Mouse (Mus musculus) heart, postnatal 0 days (tissue): ENCODE measurements around the gene Fntb. TPM values are rescaled to one million over a fixed set of nuclear protein-coding genes. Genes with fewer than 3 reads are reported as not detected.

Source experiments
- ATAC-seq: fragments of 200-750 bp; cut with Nextera tagmentation; 2 replicates; pipeline ENCODE4 v1.8.0; 2017; ENCODE audit warnings: low read depth, moderate number of reproducible peaks, moderate library complexity; ENCODE audit not compliant: insufficient read depth
- DNase-seq: peaks from one replicate; pipeline ENCODE4 v3.0.0-alpha.2; 2016; ENCODE audit warnings: low spot score
- H3K27ac ChIP-seq: fragments of 300-500 bp; sonication (generic); 2 replicates; pipeline ENCODE4 v1.5.1; 2014; ENCODE audit warnings: low read depth, mild to moderate bottlenecking
- H3K27me3 ChIP-seq: fragments of 300-500 bp; sonication (generic); 2 replicates; pipeline ENCODE4 v1.6.1; 2014; ENCODE audit warnings: low read length, mixed read lengths; ENCODE audit not compliant: control insufficient read depth, insufficient read depth
- H3K36me3 ChIP-seq: fragments of 300-500 bp; sonication (generic); replicated peaks from 2 replicates; pipeline ENCODE4 v1.6.1; 2014; ENCODE audit warnings: low read length, mixed read lengths; ENCODE audit not compliant: control insufficient read depth, insufficient read depth
- H3K4me1 ChIP-seq: fragments of 300-500 bp; sonication (generic); 2 replicates; pipeline ENCODE4 v1.6.1; 2014; ENCODE audit warnings: antibody characterized with exemption; ENCODE audit not compliant: control insufficient read depth, insufficient read depth
- H3K4me2 ChIP-seq: fragments of 300-500 bp; sonication (generic); 2 replicates; pipeline ENCODE4 v1.6.1; 2014; ENCODE audit warnings: low read depth, mild to moderate bottlenecking, low read length, moderate library complexity
- H3K4me3 ChIP-seq: fragments of 300-500 bp; sonication (generic); 2 replicates; pipeline ENCODE4 v1.5.1; 2014; ENCODE audit warnings: low read depth, low read length
- H3K9ac ChIP-seq: fragments of 300-500 bp; sonication (generic); replicated peaks from 2 replicates; pipeline ENCODE4 v1.6.1; 2014; ENCODE audit warnings: low read depth, low read length, mixed read lengths
- H3K9me3 ChIP-seq: fragments of 300-500 bp; sonication (generic); replicated peaks from 2 replicates; pipeline ENCODE4 v1.6.1; 2016; ENCODE audit warnings: low read length; ENCODE audit not compliant: control insufficient read depth
- CTCF ChIP-seq: IDR thresholded peaks from 2 replicates; pipeline ENCODE4 v1.5.1; 2016; ENCODE audit warnings: antibody characterized with exemption, control low read depth, low read depth
- EP300 ChIP-seq: IDR thresholded peaks from 2 replicates; pipeline ENCODE4 v1.6.1; 2016; ENCODE audit warnings: antibody characterized with exemption, low read depth
- WGBS: fragments of 180-500 bp; shearing (Covaris S2); extraction: QIAGEN DNeasy Blood & Tissue Kit; methylation state at CpG from one replicate; pipeline ENCODE4 v1.1.7; 2014; 5-methylcytosine and 5-hydroxymethylcytosine counted together
- polyA plus RNA-seq: library from polyadenylated mRNA; unstranded; fragments of >200 nt; fragmentation: Nextera tagmentation; extraction: Ambion mirVana; gene quantifications from 2 replicates; pipeline ENCODE4 v1.2.1, GENCODE M21; 2015
- total RNA-seq: library from RNA; depleted of rRNA; stranded (reverse); fragments of >200 nt; gene quantifications from 2 replicates; pipeline ENCODE4 v1.2.3, GENCODE M21; 2014; ENCODE audit warnings: low replicate concordance

Fntb gene
- total and polyA plus RNA-seq, 2 experiments from 2014 or later = 13.0 to 20.0 TPM

DNA sequence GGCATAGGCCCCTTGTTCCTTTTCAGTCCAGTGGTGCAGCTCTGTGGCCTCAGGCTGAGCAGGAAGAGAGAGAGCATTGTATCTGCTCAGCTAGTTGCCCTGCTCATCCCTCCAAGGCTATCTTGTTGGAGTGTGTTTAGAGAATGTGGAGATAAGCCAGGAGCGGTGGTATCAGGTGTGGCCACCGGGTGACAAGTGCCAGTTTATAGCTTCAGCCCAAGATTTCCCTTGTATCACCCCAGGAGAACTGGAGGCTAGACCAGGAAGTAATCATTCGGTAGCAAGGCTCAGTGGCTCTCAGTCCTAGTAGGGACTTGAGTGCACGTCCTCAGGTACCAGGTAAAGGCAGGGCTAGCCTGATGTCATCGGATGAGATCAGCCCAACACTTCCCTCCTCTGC is 143.8 kb downstream of the Fntb start:
- WGBS = 51% methylated on average over 5 of the region's 5 CpGs
- DNase-seq (no peak), ATAC-seq (no peak)
- Histone ChIP-seq H3K4me3 (no peak overlapping the region), H3K4me1 (no peaks in the 10 kb centered on the region), H3K4me2 (no peak overlapping the region), H3K9me3 (no peaks in the 10 kb centered on the region), H3K27ac (no peak overlapping the region), H3K27me3 (no peaks in the 10 kb centered on the region), H3K36me3 (peaks cover 6% of the 10 kb centered on the region; the same call in 1 of the 2 replicates), H3K9ac (no peak overlapping the region)
- TF ChIP-seq EP300 (no peak), CTCF (no peak)

DNA sequence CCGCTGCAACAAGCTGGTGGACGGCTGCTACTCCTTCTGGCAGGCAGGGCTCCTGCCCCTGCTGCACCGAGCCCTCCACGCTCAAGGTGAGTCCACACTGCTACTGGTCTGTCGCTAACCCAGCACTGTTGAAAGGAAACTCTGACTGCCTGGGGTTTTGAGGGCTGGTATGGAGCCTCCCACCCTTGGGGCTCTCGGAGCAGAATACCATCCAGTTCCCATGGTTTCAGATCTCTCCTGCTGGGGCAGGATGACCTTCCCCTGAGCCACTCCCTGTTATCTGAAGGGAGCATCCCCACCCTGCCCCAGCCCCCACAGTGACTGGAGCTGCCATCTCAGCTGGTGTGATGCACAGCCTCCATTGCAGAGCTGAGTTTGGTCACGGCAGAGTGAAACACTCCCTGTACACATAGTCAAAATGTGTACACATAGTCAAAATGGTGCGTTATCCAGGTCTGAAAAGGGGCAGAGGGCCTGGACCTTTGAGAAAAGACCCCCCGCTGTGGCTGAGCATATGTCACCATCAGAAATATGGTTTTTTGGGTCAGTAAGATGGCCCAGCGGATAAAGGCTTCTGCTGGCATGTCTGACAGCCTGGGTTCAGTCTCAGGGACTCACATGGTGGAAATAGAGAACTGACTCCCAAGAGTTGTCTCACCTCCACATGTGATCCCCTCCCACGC is 145.0 kb downstream of the Fntb start:
- Histone ChIP-seq H3K4me2 (no peak overlapping the region), H3K4me1 (no peaks in the 10 kb centered on the region), H3K36me3 (peaks cover 6% of the 10 kb centered on the region; the same call in 1 of the 2 replicates), H3K9ac (no peak overlapping the region), H3K27me3 (no peaks in the 10 kb centered on the region), H3K27ac (no peak overlapping the region), H3K9me3 (no peaks in the 10 kb centered on the region), H3K4me3 (no peak overlapping the region)
- ATAC-seq (no peak), DNase-seq (no peak)
- WGBS = 81% methylated on average over 11 of the region's 11 CpGs
- TF ChIP-seq EP300 = no peak
- TF ChIP-seq CTCF = no peak

DNA sequence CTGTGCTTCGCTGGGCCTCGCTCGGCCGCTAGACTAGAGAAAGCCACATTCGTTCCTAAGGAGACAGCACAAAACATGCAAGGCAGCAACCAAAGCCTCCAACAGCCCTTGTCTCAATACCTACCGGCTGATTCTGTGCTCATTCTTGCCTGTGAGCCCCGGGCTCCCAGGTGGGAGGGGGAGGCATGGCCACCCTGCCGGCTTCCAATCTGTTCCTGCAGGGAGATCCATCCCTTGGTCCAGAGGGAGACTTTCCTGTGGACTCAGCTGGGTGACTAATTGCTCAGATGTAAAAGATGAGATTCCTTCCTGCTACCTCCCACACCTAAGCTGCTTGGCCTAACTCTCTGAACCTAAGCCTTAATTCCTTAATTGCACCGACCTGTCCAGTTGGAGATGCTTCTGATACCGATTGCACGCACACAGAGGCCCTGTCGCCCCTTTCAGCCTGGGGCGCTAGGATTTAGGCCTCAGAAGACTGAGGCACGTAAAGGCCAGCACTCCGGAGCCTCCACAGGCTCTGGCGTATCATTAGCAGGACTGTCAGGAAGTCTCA is 145.9 kb downstream of the Fntb start:
- Histone ChIP-seq H3K36me3 (peaks cover 6% of the 10 kb centered on the region; the same call in 1 of the 2 replicates), H3K27me3 (no peaks in the 10 kb centered on the region), H3K4me1 (no peaks in the 10 kb centered on the region), H3K27ac (no peak overlapping the region), H3K4me3 (no peak overlapping the region), H3K4me2 (no peak overlapping the region), H3K9me3 (no peaks in the 10 kb centered on the region), H3K9ac (no peak overlapping the region)
- TF ChIP-seq CTCF = no peak
- no peak for TF ChIP-seq EP300
- ATAC-seq (no peak), DNase-seq (no peak)
- WGBS = 81% methylated on average over 16 of the region's 16 CpGs

DNA sequence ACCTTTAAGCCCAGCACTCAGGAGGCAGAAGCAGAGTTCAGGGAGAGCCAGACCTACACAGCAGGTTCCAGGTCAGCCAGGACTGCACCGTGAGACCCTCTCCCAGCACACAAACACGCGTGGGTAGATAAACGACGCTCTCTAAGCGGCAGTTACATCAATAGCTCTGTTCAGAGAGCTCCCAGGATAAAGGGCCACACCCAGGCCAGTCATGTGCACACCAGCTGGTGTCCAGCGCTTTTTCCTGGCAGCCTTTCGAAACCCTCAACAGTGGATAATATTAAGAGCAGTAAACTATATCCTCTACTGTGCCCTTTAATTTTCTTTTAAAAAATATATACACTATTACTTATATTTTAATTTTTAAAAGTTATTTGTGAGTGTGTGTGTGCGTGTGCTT is 146.8 kb downstream of the Fntb start:
- H3K36me3 ChIP-seq = peaks cover 6% of the 10 kb centered on the region; the same call in 1 of the 2 replicates
- no peaks in the 10 kb centered on the region for H3K4me1 ChIP-seq
- no peaks in the 10 kb centered on the region for H3K27me3 ChIP-seq
- no peak overlapping the region for H3K4me2 ChIP-seq
- H3K9ac ChIP-seq = no peak overlapping the region
- ATAC-seq (no peak), DNase-seq (no peak)
- TF ChIP-seq CTCF (no peak), EP300 (no peak)
- WGBS = 72% methylated on average over 9 of the region's 9 CpGs
- H3K4me3 ChIP-seq = no peak overlapping the region
- no peaks in the 10 kb centered on the region for H3K9me3 ChIP-seq
- no peak overlapping the region for H3K27ac ChIP-seq

DNA sequence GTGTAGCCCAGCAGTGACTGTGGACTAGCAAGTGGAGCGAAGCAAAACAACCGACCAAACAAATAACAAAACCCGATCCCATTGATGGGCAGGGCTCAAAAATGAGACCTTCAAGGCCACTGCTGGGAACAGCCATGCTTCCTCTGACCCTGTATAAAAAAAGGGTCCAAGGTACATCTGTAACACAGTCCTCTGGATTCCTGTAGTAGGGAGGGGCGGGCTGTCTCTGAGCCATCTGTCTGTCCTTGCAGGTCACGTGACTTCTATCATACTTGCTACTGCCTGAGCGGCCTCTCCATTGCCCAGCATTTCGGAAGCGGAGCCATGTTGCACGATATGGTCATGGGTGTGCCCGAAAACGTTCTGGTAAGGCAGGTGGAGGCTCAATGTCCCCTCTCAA is 150.8 kb downstream of the Fntb start:
- H3K4me1 ChIP-seq = no peaks in the 10 kb centered on the region
- TF ChIP-seq EP300 (no peak), CTCF (no peak)
- 93% methylated on average over 11 of the region's 11 CpGs for WGBS
- no peak overlapping the region for H3K27ac ChIP-seq
- H3K4me3 ChIP-seq = no peak overlapping the region
- ATAC-seq (no peak), DNase-seq (no peak)
- peaks cover 7% of the 10 kb centered on the region; the same call in 1 of the 2 replicates for H3K36me3 ChIP-seq
- H3K9me3 ChIP-seq = no peaks in the 10 kb centered on the region
- no peak overlapping the region for H3K9ac ChIP-seq
- H3K27me3 ChIP-seq = no peaks in the 10 kb centered on the region
- no peak overlapping the region for H3K4me2 ChIP-seq
